Mouse (Mus musculus): Measurements from ENCODE around the gene Tsga10.
"Not testable (repeated sequence)": the region's sequence is repeated elsewhere in the genome, so short reads cannot be mapped to it uniquely, and the experiment has no call there.

Tsga10 gene

DNA sequence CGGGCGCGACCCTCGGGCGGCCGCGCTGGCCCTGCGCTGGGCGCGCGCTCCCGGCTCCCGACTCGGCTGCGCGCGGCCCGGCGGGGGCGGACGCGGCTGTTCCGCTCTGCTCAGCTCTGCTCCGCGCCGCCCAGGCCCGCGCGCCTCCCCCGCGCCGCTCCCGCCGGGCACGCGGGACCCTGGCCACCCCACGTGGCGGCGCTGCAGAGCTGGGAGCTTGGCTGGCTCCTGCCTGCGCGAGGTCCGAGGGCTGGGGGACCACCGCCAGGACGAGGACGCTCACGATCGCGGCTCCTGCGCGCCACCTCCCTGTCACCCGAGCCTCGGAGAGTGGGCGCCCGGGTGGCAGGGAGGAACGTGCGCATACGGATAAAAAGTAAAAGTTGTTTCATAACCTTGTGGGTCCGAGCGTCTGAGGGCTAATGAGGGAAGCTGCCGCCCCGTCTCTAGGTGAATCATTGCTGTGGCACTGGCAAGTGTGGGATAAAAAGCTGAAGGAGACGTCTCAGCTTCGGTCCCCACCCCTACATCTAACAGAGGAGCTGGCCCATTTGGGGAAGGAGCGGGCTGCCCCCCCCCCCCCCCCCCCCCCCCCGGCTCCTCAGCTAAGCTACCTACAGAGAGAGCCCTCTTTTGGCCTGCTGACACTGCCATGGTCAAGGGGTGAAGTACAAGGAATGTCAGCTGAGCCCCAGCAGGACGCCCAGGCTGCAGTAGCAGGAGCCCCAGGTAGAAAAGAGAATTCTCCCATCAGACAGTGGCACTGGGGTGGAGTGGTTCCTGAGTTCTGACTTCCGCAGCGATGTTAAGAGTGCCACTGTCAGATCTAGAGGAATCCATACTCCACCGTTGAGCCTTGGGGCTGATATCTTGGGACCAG lies 146.2 kb downstream of the Tsga10 start, which contains the start of gene 2010300C02Rik:
TSS of gene 2010300C02Rik (minus strand) at position 325 of the 880 bp plus-strand sequence.
- no peak for DNase-seq (ENCODE audit: low spot score)

DNA sequence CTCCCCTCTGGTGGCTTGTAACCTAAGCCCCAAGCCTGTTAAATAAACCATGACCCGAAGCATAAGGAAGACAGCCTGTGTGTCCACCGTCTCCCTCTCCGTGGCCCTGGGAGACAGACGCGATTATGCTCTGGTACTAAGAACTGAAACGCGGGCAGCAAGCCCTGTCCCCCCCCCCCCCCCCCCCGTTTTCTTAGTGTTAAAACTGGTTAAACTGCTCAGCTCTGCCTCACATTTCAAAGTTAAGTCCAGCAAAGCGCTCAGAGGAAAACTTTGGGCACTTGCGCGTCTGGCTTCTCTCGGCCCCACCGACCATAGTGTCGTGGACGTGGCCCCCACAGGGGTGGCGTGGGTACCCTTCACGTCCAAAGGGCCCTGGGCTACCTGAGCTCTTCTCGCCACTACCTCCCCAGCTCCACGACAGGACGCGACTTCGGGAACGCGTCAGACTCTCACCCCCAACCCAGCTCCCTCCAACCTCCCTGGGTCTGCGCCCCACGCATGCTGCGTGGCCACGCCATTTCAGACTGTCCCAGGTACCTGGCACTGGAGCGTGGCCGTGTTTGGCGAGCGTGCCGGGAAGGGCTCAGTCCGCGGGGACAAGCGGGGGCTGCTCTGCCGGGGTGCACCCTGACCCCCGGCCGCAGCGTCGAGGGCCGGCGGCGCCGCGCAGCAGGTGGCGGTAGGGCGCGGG lies 147.1 kb downstream of the Tsga10 start:
- DNase-seq (ENCODE audit: low spot score) = no peak

DNA sequence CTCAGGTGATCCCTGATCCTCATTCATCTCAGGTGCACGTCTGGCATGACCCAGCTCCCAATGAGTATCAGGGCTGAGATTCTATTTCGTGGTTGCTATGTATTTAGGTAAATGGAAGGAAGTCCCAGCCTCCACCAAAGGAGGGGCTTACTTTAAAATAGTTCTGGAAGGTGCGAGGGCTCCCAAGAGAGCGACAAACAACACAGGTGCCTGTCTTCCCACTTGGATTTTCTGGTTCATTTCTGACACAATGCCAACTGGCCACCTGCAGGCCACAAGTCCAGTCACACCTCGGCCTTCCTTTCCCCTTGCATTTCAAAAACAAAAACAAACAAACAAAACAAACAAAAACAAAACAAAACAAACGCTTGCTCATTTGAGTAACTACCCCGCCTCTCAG lies 147.7 kb downstream of the Tsga10 start:
- no peak for DNase-seq (ENCODE audit: low spot score)

DNA sequence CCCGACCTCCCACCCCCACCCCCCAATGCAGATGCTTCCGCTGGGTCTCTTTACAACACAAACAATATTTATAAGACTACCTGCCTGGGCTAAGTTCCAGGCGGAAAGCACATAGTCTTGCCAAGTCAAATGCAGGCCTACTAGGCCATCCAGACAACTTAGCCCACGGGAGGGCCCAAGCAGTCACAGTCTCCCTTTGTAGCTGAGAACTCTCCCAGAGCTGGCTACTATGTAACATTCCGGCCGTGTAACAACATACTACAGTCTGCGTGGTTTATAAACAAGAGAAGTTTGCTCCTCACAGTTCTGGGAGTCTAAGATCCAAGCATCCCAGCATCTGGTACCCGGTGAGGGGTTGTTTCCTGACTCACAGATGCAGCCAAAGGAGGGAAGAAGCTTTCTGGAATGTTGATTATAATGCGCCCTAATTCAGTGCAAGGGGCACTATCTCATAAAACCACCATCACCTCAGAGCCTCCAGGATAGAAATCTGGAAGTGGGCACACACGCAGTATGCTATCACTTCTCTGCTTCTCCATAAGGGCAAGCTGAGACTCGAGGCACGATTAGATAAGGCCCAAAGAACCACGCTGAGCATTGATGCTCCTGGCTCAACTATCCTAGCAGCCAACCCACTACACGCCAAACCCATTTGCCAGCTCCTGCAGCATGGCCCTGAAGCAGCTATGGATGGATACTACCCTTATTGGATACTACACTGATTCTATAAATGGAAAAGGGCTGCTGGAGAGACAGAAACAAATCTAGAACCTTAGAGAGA lies 148.6 kb downstream of the Tsga10 start:
- DNase-seq (ENCODE audit: low spot score) = no peak

DNA sequence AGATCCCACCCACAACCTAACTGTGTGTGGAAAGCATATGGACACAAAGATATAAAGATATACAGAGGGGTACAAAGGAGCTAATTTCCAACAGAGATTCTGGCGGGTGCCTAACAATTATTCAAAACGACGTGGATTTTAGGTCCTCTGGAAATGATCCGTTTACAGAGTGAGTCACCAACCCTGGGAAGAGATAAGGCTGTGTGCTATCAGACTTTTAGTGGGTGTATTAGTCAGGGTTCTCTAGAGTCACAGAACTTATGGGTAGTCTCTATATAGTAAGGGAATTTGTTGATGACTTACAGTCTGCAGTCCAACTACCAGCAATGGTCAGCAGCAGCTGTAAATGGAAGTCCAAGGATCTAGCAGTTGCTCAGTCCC lies 153.9 kb downstream of the Tsga10 start:
- not testable (repeated sequence) for DNase-seq (ENCODE audit: low spot score)

DNA sequence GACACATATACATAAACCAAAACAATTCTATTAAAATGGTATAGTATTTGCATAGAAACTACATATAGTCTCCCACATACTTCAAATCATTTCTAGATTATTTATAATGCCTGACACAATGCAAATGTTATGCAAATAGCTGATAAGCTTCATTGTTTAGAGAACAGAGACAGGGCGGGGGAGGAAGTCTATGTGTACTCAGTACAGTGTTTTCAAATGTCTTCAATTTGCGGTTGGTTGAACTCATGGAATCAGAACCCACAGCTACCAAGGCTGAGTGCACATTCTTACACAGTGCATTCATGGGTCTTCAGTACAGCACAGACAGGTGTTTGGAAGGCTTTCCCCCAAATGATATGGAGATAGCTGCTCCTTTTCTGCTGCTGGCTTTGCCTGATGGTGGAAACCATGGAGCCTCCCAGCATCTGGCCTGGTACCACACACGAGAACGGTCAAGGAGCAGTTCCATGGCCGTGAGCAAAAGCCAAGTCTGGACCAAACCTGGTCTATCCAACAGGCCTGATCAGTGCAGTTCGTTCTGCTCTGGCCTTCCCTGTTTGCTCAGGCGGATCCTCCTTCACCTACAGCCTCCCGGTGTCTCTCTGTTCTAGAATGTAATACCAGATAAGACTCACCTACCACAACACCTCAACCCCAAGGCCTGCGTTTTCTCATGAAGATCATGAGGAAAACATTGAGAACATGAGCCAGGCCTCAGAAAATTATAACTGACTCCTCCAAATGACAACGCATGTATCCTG lies 154.5 kb downstream of the Tsga10 start:
- no peak for DNase-seq (ENCODE audit: low spot score)

DNA sequence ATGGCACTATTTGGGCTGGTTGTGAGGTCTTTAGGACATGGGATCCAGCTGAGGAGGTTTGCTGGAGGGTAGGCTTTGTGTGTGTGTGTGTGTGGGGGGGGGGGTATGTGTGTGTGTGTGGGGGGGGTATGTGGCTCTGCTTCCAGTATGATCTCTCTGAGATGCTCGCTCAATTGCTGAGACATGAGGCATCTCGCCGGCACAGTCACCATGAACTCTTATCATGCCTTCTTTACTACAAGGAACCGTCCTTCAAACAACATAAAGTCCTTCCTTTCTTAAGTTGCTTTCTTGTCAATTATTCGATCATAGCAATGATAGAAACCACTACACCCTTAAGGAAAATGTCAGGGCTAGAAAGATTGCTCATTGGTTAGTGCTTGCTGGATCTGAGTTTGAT lies 155.1 kb downstream of the Tsga10 start:
- DNase-seq (ENCODE audit: low spot score) = no peak

DNA sequence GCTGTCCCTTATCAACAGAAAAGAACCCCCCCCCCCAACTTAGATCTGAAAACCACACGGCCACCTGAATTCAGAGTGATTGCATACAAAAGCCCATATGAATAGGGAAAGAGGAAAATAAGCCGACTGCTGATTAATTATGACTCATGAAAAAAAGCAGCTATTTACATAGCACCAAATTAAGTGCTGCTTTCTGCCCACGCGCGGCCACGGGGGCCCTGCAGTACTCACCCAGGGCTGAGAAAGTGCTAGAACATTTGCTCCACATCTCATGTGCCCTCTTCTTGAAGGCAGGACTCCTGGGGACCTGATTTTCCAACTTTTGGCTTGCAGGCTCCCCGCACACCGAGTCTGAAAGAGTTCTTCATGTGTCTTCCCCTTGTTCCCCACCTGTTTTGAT lies 156.5 kb downstream of the Tsga10 start:
- no peak for DNase-seq (ENCODE audit: low spot score)

DNA sequence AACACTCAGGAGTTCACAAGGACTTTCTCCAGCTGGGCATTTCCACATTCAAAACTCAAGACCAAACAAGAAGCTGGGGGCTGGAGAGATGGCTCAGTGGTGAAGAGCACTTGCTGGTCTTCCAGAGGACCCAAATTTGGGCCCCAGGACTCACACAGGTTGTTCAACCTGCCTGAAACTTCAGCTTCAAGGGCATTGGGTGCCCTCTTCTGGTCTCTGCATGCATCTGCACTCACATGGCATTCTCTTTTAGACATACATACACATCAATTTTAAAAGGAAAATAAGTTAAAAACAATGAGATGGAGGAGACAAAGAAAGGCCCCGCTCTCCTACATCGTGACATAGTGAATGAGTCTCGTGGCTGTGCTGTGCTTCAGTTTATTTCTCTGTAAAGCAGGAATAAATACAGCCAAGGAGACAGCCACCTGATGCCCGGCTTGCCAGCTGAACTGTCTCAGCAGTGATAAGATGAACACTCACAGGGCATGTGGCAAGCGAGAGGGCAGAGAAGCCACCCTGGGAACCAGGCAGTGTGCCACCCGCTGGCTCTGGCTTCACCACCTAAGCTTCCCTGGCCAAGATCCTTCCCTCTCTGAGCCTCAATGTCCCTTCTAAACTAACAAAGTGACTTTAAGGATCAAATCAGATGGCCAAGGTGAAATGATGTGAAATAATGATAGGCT lies 157.8 kb downstream of the Tsga10 start:
- DNase-seq (ENCODE audit: low spot score) = no peak
